Mouse (Mus musculus) layer of hippocampus, postnatal 36 days (tissue): ENCODE measurements at regions not wholly inside any gene's neighbourhood (a gene's known extent, or its start where the extent isn't known, plus 50 kb on each side); places are given as distances from the start of the nearest gene placed in this dataset.

Experiments used
- DNase-seq, 2 experiments: peaks; one replicate each; pipeline ENCODE4 v3.0.0; 2022

GRCm38 (mm10) chr11:44229996-44230395 is 169.9 kb upstream of the Il12b start:
- peak; percentile 39 to 59 for DNase-seq

- no peak for DNase-seq
Measured at GRCm38 (mm10) chr11:44235456-44235855, 164.4 kb upstream of the Il12b start.

GRCm38 (mm10) chr11:44238051-44238450 is 161.8 kb upstream of the Il12b start:
- no peak for DNase-seq

- no peak for DNase-seq
Measured at GRCm38 (mm10) chr11:44238598-44238997, 161.3 kb upstream of the Il12b start.

- no peak for DNase-seq
Measured at GRCm38 (mm10) chr11:44243184-44243583, 156.7 kb upstream of the Il12b start.

- no peak for DNase-seq
Measured at GRCm38 (mm10) chr11:44251821-44252220, 148.0 kb upstream of the Il12b start.

- no peak for DNase-seq
Measured at GRCm38 (mm10) chr11:44260376-44261111, 139.3 kb upstream of the Il12b start.

- no peak for DNase-seq
Measured at GRCm38 (mm10) chr11:44261657-44262056, 138.2 kb upstream of the Il12b start.

- no peak for DNase-seq
Measured at GRCm38 (mm10) chr11:44262571-44262970, 137.3 kb upstream of the Il12b start.

- DNase-seq = no peak
Measured at GRCm38 (mm10) chr11:44272268-44272667, 127.6 kb upstream of the Il12b start.

GRCm38 (mm10) chr11:44278521-44279208 is 121.2 kb upstream of the Il12b start:
- DNase-seq = no peak

GRCm38 (mm10) chr11:44285961-44286360 is 113.9 kb upstream of the Il12b start:
- DNase-seq = no peak

- DNase-seq = no peak
Measured at GRCm38 (mm10) chr11:44288825-44289224, 111.0 kb upstream of the Il12b start.

- no peak for DNase-seq
Measured at GRCm38 (mm10) chr11:44303786-44304185, 96.1 kb upstream of the Il12b start.

- DNase-seq = no peak
Measured at GRCm38 (mm10) chr11:44316061-44316460, 83.8 kb upstream of the Il12b start.

GRCm38 (mm10) chr11:44319136-44319535 is 80.7 kb upstream of the Il12b start:
- DNase-seq = no peak

- DNase-seq = no peak
Measured at GRCm38 (mm10) chr11:44323314-44323713, 76.5 kb upstream of the Il12b start.

GRCm38 (mm10) chr11:44325066-44325465 is 74.8 kb upstream of the Il12b start:
- DNase-seq = no peak

GRCm38 (mm10) chr11:44325525-44325924 is 74.3 kb upstream of the Il12b start:
- no peak for DNase-seq

- no peak for DNase-seq
Measured at GRCm38 (mm10) chr11:44329503-44329902, 70.4 kb upstream of the Il12b start.

GRCm38 (mm10) chr11:44330438-44330837 is 69.4 kb upstream of the Il12b start:
- no peak for DNase-seq

- peak; percentile 18 to 50 for DNase-seq
Measured at GRCm38 (mm10) chr11:44330851-44331773, 68.8 kb upstream of the Il12b start.

GRCm38 (mm10) chr11:44331774-44332129 is 68.1 kb upstream of the Il12b start:
- no peak for DNase-seq
